Mouse (Mus musculus) left cerebral cortex, adult 2 months (tissue): ENCODE measurements at regions not wholly inside any gene's neighbourhood (a gene's known extent, or its start where the extent isn't known, plus 50 kb on each side); places are given as distances from the start of the nearest gene placed in this dataset.

ENCODE experiments used
- DNase-seq, 2 experiments: peaks; one replicate each; pipeline ENCODE4 v3.0.0; 2021 to 2022; ENCODE audit warnings: low spot score in 2 of 2, mixed read lengths in 1 of 2; ENCODE audit errors: extremely low spot score in 1 of 2
- H3K27ac ChIP-seq: fragments of 200-600 bp; 2 replicates; pipeline ENCODE4 v1.8.1; 2022
- H3K4me3 ChIP-seq: fragments of 200-600 bp; 2 replicates; pipeline ENCODE4 v1.8.1; 2022
- CTCF ChIP-seq: fragments of 200-600 bp; IDR thresholded peaks from 2 replicates; pipeline ENCODE4 v1.8.1; 2022; ENCODE audit warnings: antibody characterized with exemption, mild to moderate bottlenecking, moderate library complexity
- intact Hi-C: fragments of 180-260 bp; cut with DNase I; formaldehyde crosslinking; loops from one replicate; pipeline ENCODE4 v1.15.1; 2025

GRCm38 (mm10) chr4:95169702-95170101 is 117.7 kb upstream of the Jun start:
- no peak for DNase-seq
- no peak overlapping the region for H3K27ac ChIP-seq
- TF ChIP-seq CTCF, result no peak
- intact Hi-C loops, result no loop called here
- H3K4me3 ChIP-seq, result no peak overlapping the region

DNA sequence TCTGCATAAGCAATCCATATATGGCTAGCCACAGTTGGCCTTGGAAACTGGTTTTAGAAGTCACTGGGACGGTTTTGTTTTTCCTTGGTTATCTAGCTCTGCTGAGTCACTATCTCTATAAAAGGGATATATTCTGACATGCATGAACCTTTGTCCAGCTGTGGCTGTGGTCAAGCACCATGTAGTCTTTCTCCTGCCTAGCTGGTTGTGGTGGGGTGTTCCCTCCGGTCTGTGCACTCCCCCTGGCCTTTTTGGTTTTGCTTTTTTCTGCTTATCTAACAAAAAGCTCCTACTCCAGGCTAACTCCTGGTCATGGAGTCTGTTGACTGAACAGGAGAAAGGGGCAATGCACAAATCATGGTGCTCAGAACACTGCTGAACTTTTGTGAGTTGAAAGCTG is 125.7 kb upstream of the Jun start:
- DNase-seq, result no peak
- Histone ChIP-seq H3K4me3 (no peak overlapping the region), H3K27ac (no peak overlapping the region)
- intact Hi-C loops, result no loop called here
- TF ChIP-seq CTCF, result no peak

DNA sequence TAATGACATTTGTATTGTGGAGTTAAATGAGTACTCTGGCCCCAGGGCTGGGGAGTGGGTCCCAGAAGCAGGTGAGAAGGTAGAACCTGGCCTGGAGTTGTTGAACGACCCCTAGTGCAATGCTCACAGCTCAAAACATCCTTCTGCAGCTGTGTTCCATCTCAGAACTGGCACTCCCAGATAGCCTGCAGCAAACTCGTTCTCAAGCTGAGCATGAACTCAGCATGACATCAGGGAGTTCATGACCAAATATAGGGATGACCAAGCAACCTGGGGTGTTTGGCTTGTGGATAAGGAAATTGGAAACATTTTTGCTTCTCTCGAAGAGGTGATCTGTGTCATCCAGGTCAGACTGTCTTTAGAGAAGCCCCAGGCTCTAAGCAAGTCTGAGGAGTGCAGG is 126.4 kb upstream of the Jun start:
- TF ChIP-seq CTCF, result no peak
- intact Hi-C loops, result no loop called here
- Histone ChIP-seq H3K4me3 (no peak overlapping the region), H3K27ac (peak overlapping the region; percentile 28; the same call in 1 of the 2 replicates)
- DNase-seq, result no peak

GRCm38 (mm10) chr4:95178900-95179299 is 126.9 kb upstream of the Jun start:
- no peak for TF ChIP-seq CTCF
- no peak overlapping the region for H3K4me3 ChIP-seq
- intact Hi-C loops, result no loop called here
- no peak overlapping the region for H3K27ac ChIP-seq
- peak; percentile 17 to 40 for DNase-seq

DNA sequence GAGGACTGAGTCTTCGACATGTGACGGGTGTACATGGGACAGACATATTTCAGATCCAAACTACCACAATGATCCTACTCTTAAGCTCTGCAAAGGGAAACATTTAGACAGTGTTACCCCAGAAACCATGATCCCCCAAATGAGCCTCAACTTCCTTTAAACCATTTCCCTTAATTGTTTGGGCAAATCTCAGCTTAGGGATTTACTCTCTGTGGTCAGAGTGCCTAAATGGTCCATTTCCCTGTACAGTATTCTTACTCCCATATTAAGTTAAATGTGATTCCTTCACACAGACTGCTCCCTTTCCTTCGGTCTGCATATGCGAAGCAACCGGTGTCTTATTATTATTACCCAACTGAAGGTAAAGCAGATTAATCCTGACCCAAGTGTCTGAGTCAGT is 128.4 kb upstream of the Jun start:
- intact Hi-C loops, result no loop called here
- DNase-seq, result no peak
- no peak overlapping the region for H3K4me3 ChIP-seq
- H3K27ac ChIP-seq, result no peak overlapping the region
- no peak for TF ChIP-seq CTCF

GRCm38 (mm10) chr4:95180999-95181398 is 129.0 kb upstream of the Jun start:
- no peak overlapping the region for H3K4me3 ChIP-seq
- no peak for TF ChIP-seq CTCF
- intact Hi-C loops, result no loop called here
- no peak for DNase-seq
- H3K27ac ChIP-seq, result no peak overlapping the region

DNA sequence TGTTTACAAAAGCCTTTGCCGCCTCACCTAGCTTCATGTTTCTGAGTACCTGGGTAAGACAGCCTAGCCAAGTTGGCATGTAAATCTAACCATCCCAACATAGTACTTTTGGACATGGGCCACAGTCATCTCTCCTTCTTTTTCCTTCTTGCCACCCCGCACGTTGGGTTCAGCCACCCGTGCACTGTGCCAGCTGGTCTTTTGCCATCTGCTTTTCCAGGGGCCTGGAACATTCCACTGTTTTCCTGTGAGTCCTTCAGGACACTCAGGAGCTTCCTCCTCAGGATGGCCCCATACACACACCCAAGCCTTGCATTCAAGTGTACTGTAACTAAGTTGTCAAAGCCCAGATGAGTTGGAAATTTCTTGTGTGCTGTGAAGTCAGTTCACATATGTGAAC is 132.2 kb upstream of the Jun start:
- intact Hi-C loops, result no loop called here
- Histone ChIP-seq H3K27ac (no peak overlapping the region), H3K4me3 (no peak overlapping the region)
- DNase-seq, result no peak
- TF ChIP-seq CTCF, result no peak

GRCm38 (mm10) chr4:95185113-95185915 is 133.3 kb upstream of the Jun start:
- intact Hi-C loops, result loop anchor here (5.0 kb wide), 1 partner anchor 133 kb away; the partner anchor contains the start of gene Jun
- TF ChIP-seq CTCF, result no peak
- DNase-seq, result no peak
- H3K4me3 ChIP-seq, result no peak overlapping the region
- no peak overlapping the region for H3K27ac ChIP-seq

GRCm38 (mm10) chr4:95185916-95186200 is 133.8 kb upstream of the Jun start:
- intact Hi-C loops, result loop anchor here (5.0 kb wide), 1 partner anchor 134 kb away; the partner anchor contains the start of gene Jun
- Histone ChIP-seq H3K4me3 (no peak overlapping the region), H3K27ac (no peak overlapping the region)
- DNase-seq, result no peak
- no peak for TF ChIP-seq CTCF

GRCm38 (mm10) chr4:95188107-95188506 is 136.1 kb upstream of the Jun start:
- DNase-seq, result no peak
- no peak for TF ChIP-seq CTCF
- intact Hi-C loops, result loop anchor here (5.0 kb wide), 1 partner anchor 136 kb away; the partner anchor contains the start of gene Jun
- Histone ChIP-seq H3K27ac (no peak overlapping the region), H3K4me3 (no peak overlapping the region)

GRCm38 (mm10) chr4:95191654-95192406 is 139.8 kb upstream of the Jun start:
- H3K27ac ChIP-seq, result no peak overlapping the region
- H3K4me3 ChIP-seq, result no peak overlapping the region
- no peak for TF ChIP-seq CTCF
- intact Hi-C loops, result no loop called here
- DNase-seq, result no peak

GRCm38 (mm10) chr4:95192562-95192961 is 140.5 kb upstream of the Jun start:
- intact Hi-C loops, result no loop called here
- no peak overlapping the region for H3K4me3 ChIP-seq
- H3K27ac ChIP-seq, result no peak overlapping the region
- no peak for DNase-seq
- TF ChIP-seq CTCF, result no peak
